Mouse (Mus musculus) MEL (cell line): Measurements from ENCODE around the gene Trim2. TPM values are rescaled to one million over a fixed set of nuclear protein-coding genes. Genes with fewer than 3 reads are reported as not detected.

Experiments used
- DNase-seq: peaks from one replicate; pipeline ENCODE4 v3.0.0; 2011; ENCODE audit warnings: low read depth, low spot score
- H3K27ac ChIP-seq: 2 replicates; pipeline ENCODE4 v1.5.1; 2012; ENCODE audit warnings: low read depth, mild to moderate bottlenecking, control low read depth, low read length, moderate library complexity; ENCODE audit not compliant: control insufficient read depth
- H3K27me3 ChIP-seq, 2 experiments: fragments of 150-350 bp in 1 of 2; sonication (generic) in 1 of 2; 2 replicates each; pipeline ENCODE4 v1.6.1; 2012; ENCODE audit warnings: low read length in 2 of 2, mild to moderate bottlenecking in 2 of 2, improper control_type of control experiment in 1 of 2, moderate library complexity in 1 of 2; ENCODE audit not compliant: insufficient read depth in 2 of 2, control insufficient read depth in 1 of 2
- H3K36me3 ChIP-seq, 2 experiments: 2 replicates each; pipeline ENCODE4 v1.6.1; 2012 to 2014; ENCODE audit warnings: low read length in 2 of 2, improper control_type of control experiment in 1 of 2, inconsistent platforms in 1 of 2, mild to moderate bottlenecking in 1 of 2; ENCODE audit not compliant: insufficient read depth in 2 of 2, control insufficient read depth in 1 of 2
- H3K4me1 ChIP-seq, 2 experiments: fragments of 150-350 bp in 1 of 2; sonication (generic) in 1 of 2; 2 replicates each; pipeline ENCODE4 v1.6.1; 2012; ENCODE audit warnings: low read length in 2 of 2, improper control_type of control experiment in 1 of 2, mild to moderate bottlenecking in 1 of 2; ENCODE audit not compliant: insufficient read depth in 2 of 2, control insufficient read depth in 1 of 2
- H3K4me3 ChIP-seq, 2 experiments: fragments of 150-350 bp in 1 of 2; sonication (generic) in 1 of 2; 2 replicates each; pipeline ENCODE4 v1.5.1; 2012; ENCODE audit warnings: low read depth in 2 of 2, low read length in 2 of 2, mild to moderate bottlenecking in 2 of 2, moderate library complexity in 2 of 2, control low read depth in 1 of 2, improper control_type of control experiment in 1 of 2; ENCODE audit not compliant: control insufficient read depth in 1 of 2, insufficient read depth in 1 of 2
- H3K79me2 ChIP-seq: 2 replicates; pipeline ENCODE4 v1.6.1; 2012; ENCODE audit warnings: mild to moderate bottlenecking, low read length, moderate library complexity; ENCODE audit not compliant: control insufficient read depth, poor library complexity, insufficient read depth
- H3K9ac ChIP-seq: 2 replicates; pipeline ENCODE4 v1.6.1; 2012; ENCODE audit warnings: low read depth, mild to moderate bottlenecking, control low read depth, low read length, moderate library complexity; ENCODE audit not compliant: control insufficient read depth, poor library complexity, severe bottlenecking
- H3K9me3 ChIP-seq: fragments of 150-350 bp; sonication (generic); replicated peaks from 2 replicates; pipeline ENCODE4 v1.6.1; 2012; ENCODE audit warnings: mild to moderate bottlenecking, low read length, improper control_type of control experiment, moderate library complexity; ENCODE audit not compliant: insufficient read depth
- BHLHE40 ChIP-seq: IDR thresholded peaks from 2 replicates; pipeline ENCODE4 v1.6.1; 2012; ENCODE audit warnings: low read depth, mild to moderate bottlenecking, inconsistent platforms, low read length, improper control_type of control experiment, borderline replicate concordance
- CHD2 ChIP-seq: IDR thresholded peaks from 2 replicates; pipeline ENCODE4 v1.6.1; 2011; ENCODE audit warnings: low read length, improper control_type of control experiment
- E2F4 ChIP-seq: IDR thresholded peaks from 2 replicates; pipeline ENCODE4 v1.6.1; 2011; ENCODE audit warnings: low read depth, low read length, improper control_type of control experiment, borderline replicate concordance
- EP300 ChIP-seq, 2 experiments: IDR thresholded peaks; 2 replicates each; pipeline ENCODE4 v1.6.1; 2011; ENCODE audit warnings: improper control_type of control experiment in 2 of 2, low read length in 2 of 2, low read depth in 1 of 2, mild to moderate bottlenecking in 1 of 2
- HCFC1 ChIP-seq: IDR thresholded peaks from 2 replicates; pipeline ENCODE4 v1.6.1; 2012; ENCODE audit warnings: low read depth, mild to moderate bottlenecking, inconsistent platforms, low read length, improper control_type of control experiment, moderate library complexity
- MAX ChIP-seq: IDR thresholded peaks from 2 replicates; pipeline ENCODE4 v1.6.1; 2011; ENCODE audit warnings: low read length, improper control_type of control experiment
- MAZ ChIP-seq: IDR thresholded peaks from 2 replicates; pipeline ENCODE4 v1.6.1; 2012; ENCODE audit warnings: low read depth, mild to moderate bottlenecking, inconsistent platforms, low read length, improper control_type of control experiment
- MEF2A ChIP-seq: IDR thresholded peaks from 2 replicates; pipeline ENCODE4 v1.6.1; 2014; ENCODE audit warnings: low read depth, mild to moderate bottlenecking, inconsistent platforms, low read length, improper control_type of control experiment; ENCODE audit not compliant: poor library complexity, insufficient replicate concordance, severe bottlenecking; ENCODE audit errors: extremely low read depth
- MYB ChIP-seq: IDR thresholded peaks from 2 replicates; pipeline ENCODE4 v1.6.1; 2011; ENCODE audit warnings: mild to moderate bottlenecking, low read depth, low read length, improper control_type of control experiment
- NRF1 ChIP-seq: IDR thresholded peaks from 2 replicates; pipeline ENCODE4 v1.6.1; 2014; ENCODE audit warnings: low read depth, mild to moderate bottlenecking, inconsistent platforms, low read length, improper control_type of control experiment, moderate library complexity; ENCODE audit not compliant: poor library complexity, insufficient read depth, severe bottlenecking
- RCOR1 ChIP-seq: IDR thresholded peaks from 2 replicates; pipeline ENCODE4 v1.6.1; 2012; ENCODE audit warnings: low read depth, mild to moderate bottlenecking, inconsistent platforms, low read length, improper control_type of control experiment
- SIN3A ChIP-seq: IDR thresholded peaks from 2 replicates; pipeline ENCODE4 v1.6.1; 2012; ENCODE audit warnings: low read length, improper control_type of control experiment, inconsistent platforms
- TCF12 ChIP-seq: IDR thresholded peaks from 2 replicates; pipeline ENCODE4 v1.6.1; 2014; ENCODE audit warnings: low read depth, mild to moderate bottlenecking, inconsistent platforms, low read length, improper control_type of control experiment, moderate library complexity
- ZNF384 ChIP-seq: IDR thresholded peaks from 2 replicates; pipeline ENCODE4 v1.6.1; 2012; ENCODE audit warnings: low read depth, mild to moderate bottlenecking, inconsistent platforms, low read length, improper control_type of control experiment
- polyA plus RNA-seq, 2 experiments: library from polyadenylated mRNA; stranded (reverse) in 1 of 2; unstranded in 1 of 2; fragments of >175 nt in 1 of 2; fragments of >200 nt in 1 of 2; gene quantifications; 2 replicates each; pipeline versions ENCODE4 v1.2.1 to v1.2.4; 2012; ENCODE audit warnings: low replicate concordance in 2 of 2, low read depth in 1 of 2; ENCODE audit not compliant: insufficient read length in 2 of 2, insufficient read depth in 1 of 2, missing spikeins in 1 of 2
- total RNA-seq: library from RNA; depleted of rRNA; stranded (reverse); fragments of 300-350 nt; gene quantifications from 2 replicates; pipeline ENCODE4 v1.2.3, GENCODE M21; 2012

Trim2 gene
- total and polyA plus RNA-seq, 3 experiments, result 1.7 to 4.4 TPM; not detected in 1

DNA sequence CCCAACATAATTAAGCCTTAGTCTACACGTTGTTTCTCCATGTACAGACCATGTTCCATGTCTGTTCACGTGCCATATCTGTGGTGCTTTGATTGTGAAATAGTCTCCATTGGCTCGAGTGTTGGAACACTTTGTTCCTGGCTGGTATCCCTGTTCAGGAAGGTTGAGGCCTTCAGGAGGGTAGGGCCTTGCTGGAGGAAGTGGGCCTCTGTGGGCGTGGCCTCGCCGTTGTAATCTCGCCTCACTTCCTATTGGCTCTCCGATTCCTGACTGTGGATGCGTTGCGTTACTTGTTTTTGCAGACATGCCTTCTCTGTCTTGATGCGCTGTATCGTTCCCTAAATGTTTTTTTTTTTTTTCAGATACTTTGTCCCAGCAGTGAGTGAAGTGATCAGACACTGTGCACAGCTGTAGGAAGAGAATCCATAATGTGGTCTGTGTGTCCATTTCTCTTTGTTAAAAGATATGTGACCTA, 18.3 kb upstream of the Trim2 start (continued):
- TF ChIP-seq RCOR1, result 0 out of 2 replicates have a peak, but pooled peaks have one; percentile 19
- TF ChIP-seq TCF12, result peak; percentile 74

DNA sequence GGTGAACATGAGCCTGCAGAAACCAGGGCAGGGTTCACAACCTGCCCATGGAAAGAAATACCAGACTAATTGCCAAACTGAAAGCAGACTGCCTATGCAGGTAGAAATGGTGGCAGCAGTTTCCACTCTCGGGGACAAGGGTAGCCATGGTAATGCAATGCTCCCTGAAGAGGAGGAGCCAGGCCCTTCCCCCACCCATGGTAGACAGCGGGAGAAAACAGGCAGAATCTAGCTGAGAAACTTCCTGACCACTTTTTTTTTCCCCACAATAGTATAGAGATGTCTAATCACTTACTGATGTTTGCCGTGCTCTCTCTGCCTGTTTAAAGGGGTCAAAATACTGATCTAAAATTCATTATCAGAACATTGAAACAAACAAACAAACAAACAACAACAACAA, 17.8 kb upstream of the Trim2 start:
- H3K27me3 ChIP-seq, result no peaks in the 10 kb centered on the region
- H3K4me1 ChIP-seq, result peaks cover 0 to 11% of the 10 kb centered on the region in 2 experiments; a peak in 2 of 4 replicates
- peak overlapping the region; percentile 71 for H3K9ac ChIP-seq
- no peaks in the 10 kb centered on the region for H3K9me3 ChIP-seq
- DNase-seq, result peak; percentile 83
- H3K36me3 ChIP-seq, result peaks cover 0 to 12% of the 10 kb centered on the region in 2 experiments; a peak in 2 of 4 replicates
- peak overlapping the region; percentile 51 to 71 for H3K4me3 ChIP-seq
- no peaks in the 10 kb centered on the region; the same call in 1 of the 2 replicates for H3K79me2 ChIP-seq
- no peak for TF ChIP-seq EP300 (IDR thresholded peaks at IDR 0.05; ENCODE audit: low read depth in 1 of 2, low read length in 2 of 2)
- TF ChIP-seq ZNF384, result peak; percentile 85
- peak; percentile 16; the same call in 1 of the 2 replicates for TF ChIP-seq CHD2
- TF ChIP-seq NRF1, result no peak
- TF ChIP-seq E2F4, result peak; percentile 8; the same call in 1 of the 2 replicates
- TF ChIP-seq SIN3A, result 0 out of 2 replicates have a peak, but pooled peaks have one; percentile 1
- H3K27ac ChIP-seq, result peak overlapping the region; percentile 89

DNA sequence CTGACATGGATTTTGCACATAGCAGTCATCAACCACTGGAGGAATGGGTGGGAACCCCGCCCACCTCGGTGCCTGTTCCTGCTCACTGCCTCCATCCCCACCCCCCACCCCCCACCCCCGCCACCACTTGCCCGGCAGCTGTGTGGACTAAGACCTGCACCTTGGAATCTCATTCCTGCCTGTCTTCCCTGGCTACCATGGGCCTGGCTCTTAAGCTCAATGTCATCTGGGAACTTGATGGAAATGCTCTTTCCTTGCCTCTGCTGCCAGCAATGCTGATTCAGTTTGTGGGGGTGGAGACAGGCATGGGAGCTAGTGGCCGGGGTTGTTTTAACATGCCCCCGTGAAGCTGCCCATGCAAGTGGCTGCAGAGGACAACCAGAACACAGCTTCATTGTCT, 17.3 kb upstream of the Trim2 start:
- H3K79me2 ChIP-seq, result no peaks in the 10 kb centered on the region; the same call in 1 of the 2 replicates
- peaks cover 2 to 15% of the 10 kb centered on the region in 2 experiments; a peak in 3 of 4 replicates for H3K4me1 ChIP-seq
- H3K9me3 ChIP-seq, result no peaks in the 10 kb centered on the region
- H3K9ac ChIP-seq, result peak overlapping the region; percentile 71
- DNase-seq, result no peak
- TF ChIP-seq MEF2A (no peak), SIN3A (0 out of 2 replicates have a peak, but pooled peaks have one; percentile 11), HCFC1 (no peak), TCF12 (0 out of 2 replicates have a peak, but pooled peaks have one; percentile 1), BHLHE40 (no peak), MAX (peak; percentile 45), MYB (no peak), MAZ (peak; percentile 29; the same call in 1 of the 2 replicates)
- H3K27me3 ChIP-seq, result no peaks in the 10 kb centered on the region
- H3K4me3 ChIP-seq, result peak overlapping the region; percentile 51 to 71
- peaks cover 0 to 16% of the 10 kb centered on the region in 2 experiments; a peak in 2 of 4 replicates for H3K36me3 ChIP-seq
- H3K27ac ChIP-seq, result peak overlapping the region; percentile 89
